Mouse (Mus musculus) thymus, postnatal 0 days (tissue): Measurements from ENCODE around the gene Atxn7l3. TPM values are rescaled to one million over a fixed set of nuclear protein-coding genes. Genes with fewer than 3 reads are reported as not detected.

Experiments
- DNase-seq: peaks from one replicate; pipeline ENCODE4 v3.0.0-alpha.2; 2015; ENCODE audit warnings: low spot score
- polyA plus RNA-seq: library from polyadenylated mRNA; unstranded; fragments of >200 nt; fragmentation: Nextera tagmentation; extraction: Ambion mirVana; gene quantifications from 2 replicates; pipeline ENCODE4 v1.2.1, GENCODE M21; 2015

The Atxn7l3 gene
- polyA plus RNA-seq, 1 experiment from 2014 or later: 15.4 TPM

GRCm38 (mm10) chr11:102266631-102267355 is 29.6 kb downstream of the Atxn7l3 start:
- no peak for DNase-seq

- DNase-seq: no peak
Measured at GRCm38 (mm10) chr11:102265816-102266215, 30.6 kb downstream of the Atxn7l3 start.

GRCm38 (mm10) chr11:102263211-102263610 is 33.2 kb downstream of the Atxn7l3 start:
- DNase-seq: no peak

- DNase-seq: peak; percentile 23
Measured at GRCm38 (mm10) chr11:102258521-102258920, 37.9 kb downstream of the Atxn7l3 start.

- no peak for DNase-seq
Measured at GRCm38 (mm10) chr11:102258095-102258494, 38.3 kb downstream of the Atxn7l3 start.

GRCm38 (mm10) chr11:102257514-102257913 is 38.9 kb downstream of the Atxn7l3 start:
- no peak for DNase-seq

- no peak for DNase-seq
Measured at GRCm38 (mm10) chr11:102249351-102250090, 46.9 kb downstream of the Atxn7l3 start.

GRCm38 (mm10) chr11:102248630-102249230 is 47.7 kb downstream of the Atxn7l3 start, which contains the start of gene BC030867:
BC030867 (plus strand) TSS chr11:102248882.
- peak; percentile 97 for DNase-seq

- DNase-seq: no peak
Measured at GRCm38 (mm10) chr11:102246871-102247270, 49.6 kb downstream of the Atxn7l3 start.

- no peak for DNase-seq
Measured at GRCm38 (mm10) chr11:102246273-102246635, 50.2 kb downstream of the Atxn7l3 start.

GRCm38 (mm10) chr11:102245581-102246272 is 50.7 kb downstream of the Atxn7l3 start:
- no peak for DNase-seq

GRCm38 (mm10) chr11:102244926-102245449 is 51.4 kb downstream of the Atxn7l3 start:
- peak; percentile 48 for DNase-seq

- no peak for DNase-seq
Measured at GRCm38 (mm10) chr11:102241874-102242273, 54.6 kb downstream of the Atxn7l3 start.

GRCm38 (mm10) chr11:102241246-102241645 is 55.2 kb downstream of the Atxn7l3 start:
- DNase-seq: no peak

GRCm38 (mm10) chr11:102240636-102241035 is 55.8 kb downstream of the Atxn7l3 start:
- DNase-seq: no peak

Other genes starting within 250 kb of the Atxn7l3 start
- gene Mpp2, start 208.1 kb downstream of the Atxn7l3 start, polyA plus RNA-seq: 1.5 and 1.9 TPM in 2 replicates
- gene Ppy, start 195.3 kb downstream of the Atxn7l3 start, polyA plus RNA-seq: 3.7 and 4.4 TPM in 2 replicates
- gene Pyy, start 188.8 kb downstream of the Atxn7l3 start, polyA plus RNA-seq: 10.9 and 12.2 TPM in 2 replicates
- gene Nags, start 151.1 kb downstream of the Atxn7l3 start, polyA plus RNA-seq: 0.18 TPM in 1 of 2 replicates, not detected in the other
- gene Tmem101, start 140.2 kb downstream of the Atxn7l3 start, polyA plus RNA-seq: 14.5 and 16.9 TPM in 2 replicates
- 140 and 164 TPM in 2 replicates for gene Lsm12, start 111.3 kb downstream of the Atxn7l3 start, polyA plus RNA-seq
- gene G6pc3, start 107.0 kb downstream of the Atxn7l3 start, polyA plus RNA-seq: 16.1 and 16.2 TPM in 2 replicates
- gene Hdac5, start 66.5 kb downstream of the Atxn7l3 start, polyA plus RNA-seq: 19.9 and 24.8 TPM in 2 replicates
- gene BC030867, start 47.7 kb downstream of the Atxn7l3 start, polyA plus RNA-seq: 8.6 and 11.4 TPM in 2 replicates
- gene Asb16, start 27.9 kb downstream of the Atxn7l3 start, polyA plus RNA-seq: 0.07 TPM in 1 of 2 replicates, not detected in the other
- gene Tmub2, start 11.7 kb downstream of the Atxn7l3 start, polyA plus RNA-seq: 41.1 and 45.1 TPM in 2 replicates
- gene Ubtf, start 23.1 kb upstream of the Atxn7l3 start, polyA plus RNA-seq: 95.2 and 96.8 TPM in 2 replicates
- 0.48 and 0.53 TPM in 2 replicates for gene Slc4a1, start 69.6 kb upstream of the Atxn7l3 start, polyA plus RNA-seq
- gene Rundc3a, start 96.8 kb upstream of the Atxn7l3 start, polyA plus RNA-seq: 1.1 and 1.4 TPM in 2 replicates
- gene Slc25a39, start 111.3 kb upstream of the Atxn7l3 start, polyA plus RNA-seq: 97.8 and 107 TPM in 2 replicates
- gene Grn, start 133.7 kb upstream of the Atxn7l3 start, polyA plus RNA-seq: 86.4 and 90.6 TPM in 2 replicates
- 0.42 and 0.79 TPM in 2 replicates for gene Fam171a2, start 151.1 kb upstream of the Atxn7l3 start, polyA plus RNA-seq
- gene Itga2b, start 173.5 kb upstream of the Atxn7l3 start, polyA plus RNA-seq: 1.9 and 2.5 TPM in 2 replicates